Mouse (Mus musculus): Measurements from ENCODE around the gene Lrrc8d. TPM values are rescaled to one million over a fixed set of nuclear protein-coding genes. Genes with fewer than 3 reads are reported as not detected.

The Lrrc8d gene
- total RNA-seq (2014; rRNA removed) (11.6 and 13.8 TPM in 2 replicates), polyA plus RNA-seq (2012; rRNA removed) (7.0 and 7.9 TPM in 2 replicates)

GRCm38 (mm10) chr5:105699141-105700069 is at the start of gene Lrrc8d:
Gene Lrrc8d (plus strand): TSS chr5:105699969.
- H3K4me1 ChIP-seq (ENCODE audit: control insufficient read depth, insufficient read depth, low read length) = peaks cover 16% of the 10 kb centered on the region
- DNase-seq (ENCODE audit: extremely low read depth, low read depth, low spot score) = peak; percentile 73
- H3K27ac ChIP-seq (replicated peaks; ENCODE audit: insufficient read depth, low read depth, low read length) = peak within 1 kb of the TSS; percentile 87
- H3K9ac ChIP-seq (ENCODE audit: low read depth, low read length) = peak within 1 kb of the TSS; percentile 94
- H3K36me3 ChIP-seq (ENCODE audit: control insufficient read depth, insufficient read depth, low read length) = no peaks in the 10 kb centered on the region
- H3K4me3 ChIP-seq (ENCODE audit: insufficient read depth, low read depth, low read length) = peak within 1 kb of the TSS; percentile 96
- peaks cover 8% of the 10 kb centered on the region; the same call in 1 of the 2 replicates for H3K79me2 ChIP-seq (ENCODE audit: control insufficient read depth, insufficient read depth, low read length)
- H3K27me3 ChIP-seq (ENCODE audit: control insufficient read depth, insufficient read depth, low read length) = no peaks in the 10 kb centered on the region
- TF ChIP-seq CTCF (IDR thresholded peaks at IDR 0.05; ENCODE audit: low read depth, low read length) (0 out of 2 replicates have a peak, but pooled peaks have one; percentile 13), POLR2A (IDR thresholded peaks at IDR 0.05; ENCODE audit: extremely low read depth, insufficient read depth, low read length) (peak; percentile 62; the same call in 1 of the 2 replicates)
- under 1% methylated on average over 60 of the region's 60 CpGs for WGBS

GRCm38 (mm10) chr5:105650728-105651479 is 48.9 kb upstream of the Lrrc8d start:
- H3K4me1 ChIP-seq (ENCODE audit: control insufficient read depth, insufficient read depth, low read length) = no peaks in the 10 kb centered on the region
- no peak overlapping the region for H3K9ac ChIP-seq (ENCODE audit: low read depth, low read length)
- no peak overlapping the region for H3K27ac ChIP-seq (replicated peaks; ENCODE audit: insufficient read depth, low read depth, low read length)
- H3K36me3 ChIP-seq (ENCODE audit: control insufficient read depth, insufficient read depth, low read length) = no peaks in the 10 kb centered on the region
- DNase-seq (ENCODE audit: extremely low read depth, low read depth, low spot score) = no peak
- H3K27me3 ChIP-seq (ENCODE audit: control insufficient read depth, insufficient read depth, low read length) = no peaks in the 10 kb centered on the region
- TF ChIP-seq CTCF (IDR thresholded peaks at IDR 0.05; ENCODE audit: low read depth, low read length) (no peak), POLR2A (IDR thresholded peaks at IDR 0.05; ENCODE audit: extremely low read depth, insufficient read depth, low read length) (no peak)
- H3K79me2 ChIP-seq (ENCODE audit: control insufficient read depth, insufficient read depth, low read length) = no peaks in the 10 kb centered on the region
- 83% methylated on average over 8 of the region's 8 CpGs for WGBS
- no peak overlapping the region for H3K4me3 ChIP-seq (ENCODE audit: insufficient read depth, low read depth, low read length)

GRCm38 (mm10) chr5:105651561-105651991 is 48.2 kb upstream of the Lrrc8d start:
- TF ChIP-seq CTCF (IDR thresholded peaks at IDR 0.05; ENCODE audit: low read depth, low read length) (no peak), POLR2A (IDR thresholded peaks at IDR 0.05; ENCODE audit: extremely low read depth, insufficient read depth, low read length) (no peak)
- Histone ChIP-seq H3K36me3 (ENCODE audit: control insufficient read depth, insufficient read depth, low read length) (no peaks in the 10 kb centered on the region), H3K27me3 (ENCODE audit: control insufficient read depth, insufficient read depth, low read length) (no peaks in the 10 kb centered on the region), H3K9ac (ENCODE audit: low read depth, low read length) (no peak overlapping the region), H3K27ac (replicated peaks; ENCODE audit: insufficient read depth, low read depth, low read length) (no peak overlapping the region), H3K79me2 (ENCODE audit: control insufficient read depth, insufficient read depth, low read length) (no peaks in the 10 kb centered on the region), H3K4me3 (ENCODE audit: insufficient read depth, low read depth, low read length) (no peak overlapping the region), H3K4me1 (ENCODE audit: control insufficient read depth, insufficient read depth, low read length) (no peaks in the 10 kb centered on the region)
- WGBS = 42% methylated on average over 11 of the region's 11 CpGs
- peak; percentile 9 for DNase-seq (ENCODE audit: extremely low read depth, low read depth, low spot score)

GRCm38 (mm10) chr5:105654237-105655063 is 45.3 kb upstream of the Lrrc8d start:
- no peaks in the 10 kb centered on the region for H3K4me1 ChIP-seq (ENCODE audit: control insufficient read depth, insufficient read depth, low read length)
- TF ChIP-seq CTCF (IDR thresholded peaks at IDR 0.05; ENCODE audit: low read depth, low read length) (peak; percentile 96), POLR2A (IDR thresholded peaks at IDR 0.05; ENCODE audit: extremely low read depth, insufficient read depth, low read length) (no peak)
- peak; percentile 33 for DNase-seq (ENCODE audit: extremely low read depth, low read depth, low spot score)
- no peaks in the 10 kb centered on the region for H3K36me3 ChIP-seq (ENCODE audit: control insufficient read depth, insufficient read depth, low read length)
- no peaks in the 10 kb centered on the region for H3K27me3 ChIP-seq (ENCODE audit: control insufficient read depth, insufficient read depth, low read length)
- H3K79me2 ChIP-seq (ENCODE audit: control insufficient read depth, insufficient read depth, low read length) = no peaks in the 10 kb centered on the region
- H3K27ac ChIP-seq (replicated peaks; ENCODE audit: insufficient read depth, low read depth, low read length) = no peak overlapping the region
- 22% methylated on average over 15 of the region's 15 CpGs for WGBS
- H3K9ac ChIP-seq (ENCODE audit: low read depth, low read length) = no peak overlapping the region
- no peak overlapping the region for H3K4me3 ChIP-seq (ENCODE audit: insufficient read depth, low read depth, low read length)

- 72% methylated on average over 12 of the region's 12 CpGs for WGBS
- DNase-seq (ENCODE audit: extremely low read depth, low read depth, low spot score) = no peak
- Histone ChIP-seq H3K9ac (ENCODE audit: low read depth, low read length) (no peak overlapping the region), H3K4me3 (ENCODE audit: insufficient read depth, low read depth, low read length) (no peak overlapping the region), H3K4me1 (ENCODE audit: control insufficient read depth, insufficient read depth, low read length) (no peaks in the 10 kb centered on the region), H3K27me3 (ENCODE audit: control insufficient read depth, insufficient read depth, low read length) (no peaks in the 10 kb centered on the region), H3K79me2 (ENCODE audit: control insufficient read depth, insufficient read depth, low read length) (no peaks in the 10 kb centered on the region), H3K36me3 (ENCODE audit: control insufficient read depth, insufficient read depth, low read length) (no peaks in the 10 kb centered on the region), H3K27ac (replicated peaks; ENCODE audit: insufficient read depth, low read depth, low read length) (no peak overlapping the region)
- TF ChIP-seq CTCF (IDR thresholded peaks at IDR 0.05; ENCODE audit: low read depth, low read length) = no peak
Observed at GRCm38 (mm10) chr5:105655100-105655734, 44.6 kb upstream of the Lrrc8d start.
